Mouse (Mus musculus) erythroblast, embryonic 14.5 days (primary cell): ENCODE measurements at regions not wholly inside any gene's neighbourhood (a gene's known extent, or its start where the extent isn't known, plus 50 kb on each side); places are given as distances from the start of the nearest gene placed in this dataset.

Source experiments
- GATA1 ChIP-seq: IDR thresholded peaks from 2 replicates; pipeline ENCODE4 v1.6.1; 2012; ENCODE audit warnings: low read length, inconsistent platforms, mixed read lengths
- TAL1 ChIP-seq: IDR thresholded peaks from 3 replicates; pipeline ENCODE4 v1.6.1; 2012; ENCODE audit warnings: low read length, inconsistent platforms, mixed read lengths

GRCm38 (mm10) chr15:62953215-62953941 lies 891.6 kb downstream of the Gsdmc2 start:
- TF ChIP-seq GATA1, result no peak
- TF ChIP-seq TAL1, result no peak
